Mouse (Mus musculus): ENCODE data around the gene Cep41. TPM values are rescaled to one million over a fixed set of nuclear protein-coding genes. Genes with fewer than 3 reads are reported as not detected.

Gene Cep41
- polyA plus RNA-seq, 1 experiment from 2014 or later, result 4.7 TPM

DNA sequence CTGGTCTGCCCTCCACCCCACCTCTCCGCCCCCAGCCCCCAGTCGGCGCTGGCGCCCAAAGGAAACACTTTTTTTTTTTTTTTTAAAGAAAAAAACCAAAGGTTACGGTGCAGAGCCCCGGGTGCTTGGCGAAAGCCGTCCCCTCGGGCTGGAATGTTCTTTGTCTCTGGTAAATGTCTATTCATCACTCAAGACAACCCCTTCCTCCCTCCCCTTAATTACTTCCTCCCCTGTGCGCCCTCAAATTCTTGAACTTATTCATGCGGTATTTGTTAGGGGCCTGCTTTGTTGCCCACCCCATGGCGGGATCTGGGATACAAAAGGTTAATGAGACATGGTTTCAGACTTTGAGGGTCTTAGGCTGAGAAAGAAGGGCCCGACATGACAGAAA, 42.8 kb upstream of the Cep41 start:
- peaks cover 11% of the 10 kb centered on the region; the same call in 1 of the 2 replicates for H3K9me3 ChIP-seq (ENCODE audit: control insufficient read depth, low read length)
- WGBS, result 48% methylated on average over 13 of the region's 13 CpGs
- TF ChIP-seq EP300 (optimal IDR thresholded peaks at IDR 0.05), result no peak
- no peak for TF ChIP-seq CTCF (IDR thresholded peaks at IDR 0.05; ENCODE audit: low read depth)
- H3K4me1 ChIP-seq (replicated peaks; ENCODE audit: control insufficient read depth, insufficient read depth), result no peaks in the 10 kb centered on the region
- peak overlapping the region; percentile 8; the same call in 1 of the 2 replicates for H3K4me2 ChIP-seq (replicated peaks; ENCODE audit: low read depth)
- H3K9ac ChIP-seq (ENCODE audit: low read length), result no peak overlapping the region
- no peak overlapping the region; the same call in 1 of the 2 replicates for H3K4me3 ChIP-seq (ENCODE audit: low read depth, low read length)
- DNase-seq (ENCODE audit: low spot score) (no peak), ATAC-seq (ENCODE audit: low FRiP score, low TSS enrichment) (no peak)
- no peaks in the 10 kb centered on the region for H3K36me3 ChIP-seq (ENCODE audit: control insufficient read depth, insufficient read depth, low read length)
- H3K27ac ChIP-seq (replicated peaks), result no peak overlapping the region
- H3K27me3 ChIP-seq (ENCODE audit: control insufficient read depth, insufficient read depth, low read length), result no peaks in the 10 kb centered on the region

DNA sequence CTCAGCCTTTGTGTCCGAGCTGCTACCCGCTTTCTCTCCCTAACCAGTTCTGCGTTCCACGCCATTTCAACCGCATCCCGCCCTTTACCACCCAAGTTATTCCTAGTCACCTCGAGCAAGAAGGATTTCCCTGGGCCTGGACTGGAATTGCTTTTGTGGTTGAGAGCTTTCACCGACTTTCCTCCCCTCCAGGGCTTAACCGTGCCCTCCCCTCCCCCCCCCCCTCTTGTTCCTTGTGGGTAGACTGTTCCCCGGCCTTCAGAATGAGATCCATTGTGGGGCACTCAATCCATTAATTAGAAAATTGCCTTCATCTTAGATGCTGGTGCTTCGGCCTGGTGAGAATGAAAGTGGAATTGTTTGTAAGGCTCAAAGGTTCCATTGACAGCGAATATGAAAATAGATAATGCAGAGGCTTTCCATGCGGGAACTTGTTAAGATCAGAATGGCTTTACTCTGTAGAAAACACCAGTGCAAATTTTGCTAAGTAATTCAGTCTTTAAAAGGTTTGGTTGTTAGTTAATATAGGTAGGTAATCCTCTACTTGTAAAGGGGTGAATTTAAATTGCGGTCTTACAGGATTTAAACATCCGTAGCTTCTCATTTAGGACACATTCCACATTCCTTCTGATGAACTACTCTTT, 42.3 kb upstream of the Cep41 start:
- peak overlapping the region; percentile 35; the same call in 1 of the 2 replicates for H3K9ac ChIP-seq (ENCODE audit: low read length)
- 48% methylated on average over 15 of the region's 15 CpGs for WGBS
- ATAC-seq (ENCODE audit: low FRiP score, low TSS enrichment) (no peak), DNase-seq (ENCODE audit: low spot score) (no peak)
- H3K36me3 ChIP-seq (ENCODE audit: control insufficient read depth, insufficient read depth, low read length), result no peaks in the 10 kb centered on the region
- H3K4me1 ChIP-seq (replicated peaks; ENCODE audit: control insufficient read depth, insufficient read depth), result no peaks in the 10 kb centered on the region
- peaks cover 11% of the 10 kb centered on the region; the same call in 1 of the 2 replicates for H3K9me3 ChIP-seq (ENCODE audit: control insufficient read depth, low read length)
- peak overlapping the region; percentile 10; the same call in 1 of the 2 replicates for H3K4me3 ChIP-seq (ENCODE audit: low read depth, low read length)
- H3K4me2 ChIP-seq (replicated peaks; ENCODE audit: low read depth), result peak overlapping the region; percentile 29; the same call in 1 of the 2 replicates
- TF ChIP-seq EP300 (optimal IDR thresholded peaks at IDR 0.05) (no peak), CTCF (IDR thresholded peaks at IDR 0.05; ENCODE audit: low read depth) (no peak)
- H3K27ac ChIP-seq (replicated peaks), result peak overlapping the region; percentile 45
- H3K27me3 ChIP-seq (ENCODE audit: control insufficient read depth, insufficient read depth, low read length), result no peaks in the 10 kb centered on the region

DNA sequence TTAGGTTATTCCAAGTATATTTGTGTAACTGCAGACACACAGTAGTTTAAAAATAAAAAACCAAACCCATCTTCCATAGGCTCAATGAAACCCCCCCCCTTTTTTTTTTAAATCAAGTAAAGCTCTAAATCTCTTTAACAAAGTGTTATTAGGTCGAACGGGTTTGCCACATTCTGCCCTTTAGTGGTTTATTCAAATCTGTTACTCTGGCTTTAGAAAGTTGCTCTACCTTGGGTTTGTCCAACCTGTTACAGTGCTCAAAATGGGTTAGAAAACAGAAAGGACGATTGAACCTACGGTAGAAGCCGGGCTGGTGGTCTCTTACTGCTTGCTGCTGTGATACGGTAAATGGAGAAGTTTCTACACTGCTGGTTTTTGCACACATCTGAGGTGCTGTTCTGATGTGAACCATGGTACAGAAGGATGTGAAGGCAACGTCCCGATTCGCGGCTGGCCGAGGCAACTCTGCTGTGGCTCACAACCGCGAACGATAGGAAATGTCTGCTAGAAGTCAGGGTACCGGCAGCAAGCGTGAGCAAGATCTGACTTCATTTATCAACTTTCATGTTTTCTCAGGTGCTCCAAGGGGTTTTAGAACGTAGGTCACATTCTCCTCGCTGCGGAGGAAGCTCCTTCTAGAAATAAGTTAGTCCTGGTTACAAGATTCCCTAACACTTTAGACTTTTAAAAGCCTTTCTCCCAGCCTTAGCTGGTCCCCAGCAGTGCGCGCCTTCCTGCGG, 41.6 kb upstream of the Cep41 start:
- WGBS, result 49% methylated on average over 22 of the region's 22 CpGs
- H3K27ac ChIP-seq (replicated peaks), result peak overlapping the region; percentile 45
- ATAC-seq (ENCODE audit: low FRiP score, low TSS enrichment) (no peak), DNase-seq (ENCODE audit: low spot score) (no peak)
- H3K9ac ChIP-seq (ENCODE audit: low read length), result peak overlapping the region; percentile 35; the same call in 1 of the 2 replicates
- TF ChIP-seq CTCF (IDR thresholded peaks at IDR 0.05; ENCODE audit: low read depth) (no peak), EP300 (optimal IDR thresholded peaks at IDR 0.05) (no peak)
- peak overlapping the region; percentile 10; the same call in 1 of the 2 replicates for H3K4me3 ChIP-seq (ENCODE audit: low read depth, low read length)
- peaks cover 11% of the 10 kb centered on the region; the same call in 1 of the 2 replicates for H3K9me3 ChIP-seq (ENCODE audit: control insufficient read depth, low read length)
- H3K27me3 ChIP-seq (ENCODE audit: control insufficient read depth, insufficient read depth, low read length), result no peaks in the 10 kb centered on the region
- H3K36me3 ChIP-seq (ENCODE audit: control insufficient read depth, insufficient read depth, low read length), result no peaks in the 10 kb centered on the region
- H3K4me2 ChIP-seq (replicated peaks; ENCODE audit: low read depth), result peak overlapping the region; percentile 29; the same call in 1 of the 2 replicates
- no peaks in the 10 kb centered on the region for H3K4me1 ChIP-seq (replicated peaks; ENCODE audit: control insufficient read depth, insufficient read depth)

DNA sequence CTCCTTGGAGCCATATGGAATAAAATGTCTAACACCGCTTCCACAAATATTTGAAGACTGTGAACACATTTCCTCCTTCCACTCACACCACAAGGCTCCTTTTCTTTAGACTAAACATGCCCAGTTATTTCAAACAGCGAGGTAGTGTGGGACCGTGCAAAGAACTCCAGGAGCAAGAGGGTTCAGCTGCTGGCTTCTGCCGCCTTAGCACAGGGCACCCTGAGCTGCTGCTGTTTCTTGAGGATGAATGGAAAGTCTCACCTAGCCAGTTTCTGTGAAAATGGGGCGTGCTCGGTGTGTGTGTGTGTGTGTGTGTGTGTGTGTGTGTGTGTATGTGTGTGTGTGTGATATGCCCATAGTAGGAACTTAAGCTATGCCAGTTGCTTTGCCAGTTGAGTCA, 40.9 kb upstream of the Cep41 start:
- Histone ChIP-seq H3K27ac (replicated peaks) (no peak overlapping the region), H3K4me2 (replicated peaks; ENCODE audit: low read depth) (no peak overlapping the region), H3K4me3 (ENCODE audit: low read depth, low read length) (no peak overlapping the region), H3K4me1 (replicated peaks; ENCODE audit: control insufficient read depth, insufficient read depth) (no peaks in the 10 kb centered on the region), H3K36me3 (ENCODE audit: control insufficient read depth, insufficient read depth, low read length) (no peaks in the 10 kb centered on the region), H3K9me3 (ENCODE audit: control insufficient read depth, low read length) (peaks cover 11% of the 10 kb centered on the region; the same call in 1 of the 2 replicates), H3K27me3 (ENCODE audit: control insufficient read depth, insufficient read depth, low read length) (no peaks in the 10 kb centered on the region), H3K9ac (ENCODE audit: low read length) (no peak overlapping the region)
- TF ChIP-seq CTCF (IDR thresholded peaks at IDR 0.05; ENCODE audit: low read depth) (no peak), EP300 (optimal IDR thresholded peaks at IDR 0.05) (no peak)
- WGBS, result 57% methylated on average over 6 of the region's 6 CpGs
- DNase-seq (ENCODE audit: low spot score) (no peak), ATAC-seq (ENCODE audit: low FRiP score, low TSS enrichment) (no peak)

DNA sequence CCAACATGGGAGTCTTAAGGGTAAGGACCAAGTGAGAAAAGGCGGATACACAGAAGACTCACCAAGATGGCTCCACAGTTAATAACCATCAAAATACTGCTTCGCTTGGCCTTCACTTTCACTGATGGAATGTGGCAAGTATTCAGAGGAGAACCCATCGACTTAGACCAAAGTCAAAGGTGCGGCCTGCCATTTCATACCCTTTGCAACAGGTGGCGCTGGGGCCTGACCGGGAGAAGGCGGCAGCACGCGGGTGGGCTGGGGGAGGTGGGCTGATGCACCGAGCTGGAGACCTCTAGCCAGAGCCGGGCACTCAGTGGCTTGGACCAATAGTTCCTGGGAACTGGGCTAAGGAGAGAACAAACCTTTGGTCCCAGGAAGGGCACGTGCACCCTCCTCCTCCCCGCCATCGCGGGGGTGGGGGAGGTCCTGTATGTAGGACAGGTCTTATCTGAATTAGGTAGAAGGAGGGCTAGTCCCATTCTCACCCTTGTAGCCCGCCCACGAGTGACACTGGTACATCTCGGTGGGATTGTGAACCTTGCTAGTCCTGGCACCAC, 39.1 kb upstream of the Cep41 start:
- Histone ChIP-seq H3K9me3 (ENCODE audit: control insufficient read depth, low read length) (peaks cover 7% of the 10 kb centered on the region; the same call in 1 of the 2 replicates), H3K9ac (ENCODE audit: low read length) (no peak overlapping the region), H3K4me2 (replicated peaks; ENCODE audit: low read depth) (no peak overlapping the region), H3K4me3 (ENCODE audit: low read depth, low read length) (no peak overlapping the region), H3K27me3 (ENCODE audit: control insufficient read depth, insufficient read depth, low read length) (no peaks in the 10 kb centered on the region), H3K27ac (replicated peaks) (no peak overlapping the region), H3K36me3 (ENCODE audit: control insufficient read depth, insufficient read depth, low read length) (no peaks in the 10 kb centered on the region), H3K4me1 (replicated peaks; ENCODE audit: control insufficient read depth, insufficient read depth) (no peaks in the 10 kb centered on the region)
- 49% methylated on average over 18 of the region's 18 CpGs for WGBS
- no peak for DNase-seq (ENCODE audit: low spot score)
- no peak for TF ChIP-seq EP300 (optimal IDR thresholded peaks at IDR 0.05)
- peak; percentile 12; the same call in 1 of the 2 replicates for TF ChIP-seq CTCF (IDR thresholded peaks at IDR 0.05; ENCODE audit: low read depth)
- no peak for ATAC-seq (ENCODE audit: low FRiP score, low TSS enrichment)

All from stomach, postnatal 0 days (tissue).